Mouse (Mus musculus) neural tube, embryonic 12.5 days (tissue): Measurements from ENCODE around the gene Slc45a2. TPM values are rescaled to one million over a fixed set of nuclear protein-coding genes. Genes with fewer than 3 reads are reported as not detected.

Source experiments
- polyA plus RNA-seq: library from polyadenylated mRNA; unstranded; fragments of >200 nt; fragmentation: Nextera tagmentation; extraction: Ambion mirVana; gene quantifications from 2 replicates; pipeline ENCODE4 v1.2.1, GENCODE M21; 2016

Slc45a2 gene
- polyA plus RNA-seq, 1 experiment from 2014 or later = 0.10 TPM

Other genes with a start within 250 kb of the Slc45a2 start
- gene C1qtnf3, start 48.4 kb upstream of the Slc45a2 start, polyA plus RNA-seq = 27.7 and 30.1 TPM in 2 replicates
- gene Amacr, start 19.0 kb upstream of the Slc45a2 start, polyA plus RNA-seq = 14.0 and 14.3 TPM in 2 replicates
- gene Rxfp3, start 37.3 kb downstream of the Slc45a2 start, polyA plus RNA-seq = 1.8 and 2.9 TPM in 2 replicates
- 1.7 and 2.0 TPM in 2 replicates for gene Adamts12, start 64.1 kb downstream of the Slc45a2 start, polyA plus RNA-seq